Mouse (Mus musculus) stomach, postnatal 0 days (tissue): Measurements from ENCODE around the gene Tcea2. TPM values are rescaled to one million over a fixed set of nuclear protein-coding genes. Genes with fewer than 3 reads are reported as not detected.

Experiments
- ATAC-seq: fragments of 200-750 bp; cut with Nextera tagmentation; 2 replicates; pipeline ENCODE4 v1.8.0; 2017; ENCODE audit not compliant: low FRiP score, low TSS enrichment
- DNase-seq: peaks from one replicate; pipeline ENCODE4 v3.0.0-alpha.2; 2016; ENCODE audit warnings: low spot score
- H3K27ac ChIP-seq: fragments of 300-500 bp; sonication (generic); replicated peaks from 2 replicates; pipeline ENCODE4 v1.5.1; 2014; ENCODE audit warnings: mild to moderate bottlenecking, control low read depth
- H3K27me3 ChIP-seq: fragments of 300-500 bp; sonication (generic); 2 replicates; pipeline ENCODE4 v1.6.1; 2014; ENCODE audit warnings: low read length; ENCODE audit not compliant: control insufficient read depth, insufficient read depth
- H3K36me3 ChIP-seq: fragments of 300-500 bp; sonication (generic); 2 replicates; pipeline ENCODE4 v1.6.1; 2014; ENCODE audit warnings: low read length, mixed read lengths; ENCODE audit not compliant: control insufficient read depth, insufficient read depth
- H3K4me1 ChIP-seq: fragments of 300-500 bp; sonication (generic); replicated peaks from 2 replicates; pipeline ENCODE4 v1.6.1; 2014; ENCODE audit warnings: antibody characterized with exemption; ENCODE audit not compliant: control insufficient read depth, insufficient read depth
- H3K4me2 ChIP-seq: fragments of 300-500 bp; sonication (generic); replicated peaks from 2 replicates; pipeline ENCODE4 v1.6.1; 2014; ENCODE audit warnings: low read depth, mild to moderate bottlenecking, control low read depth, moderate library complexity
- H3K4me3 ChIP-seq: fragments of 300-500 bp; sonication (generic); 2 replicates; pipeline ENCODE4 v1.5.1; 2014; ENCODE audit warnings: low read depth, low read length, control low read depth
- H3K9ac ChIP-seq: fragments of 300-500 bp; sonication (generic); 2 replicates; pipeline ENCODE4 v1.6.1; 2014; ENCODE audit warnings: mild to moderate bottlenecking, low read length, control low read depth, mixed read lengths
- H3K9me3 ChIP-seq: fragments of 300-500 bp; sonication (generic); 2 replicates; pipeline ENCODE4 v1.6.1; 2016; ENCODE audit warnings: low read length; ENCODE audit not compliant: control insufficient read depth
- CTCF ChIP-seq: IDR thresholded peaks from 2 replicates; pipeline ENCODE4 v1.5.1; 2016; ENCODE audit warnings: antibody characterized with exemption, low read depth, mild to moderate bottlenecking, moderate library complexity
- EP300 ChIP-seq: optimal IDR thresholded peaks from 2 replicates; pipeline ENCODE3; 2016; ENCODE audit warnings: antibody characterized with exemption
- WGBS: fragments of 180-500 bp; shearing (Covaris S2); extraction: QIAGEN DNeasy Blood & Tissue Kit; methylation state at CpG from one replicate; pipeline ENCODE4 v1.1.7; 2014; 5-methylcytosine and 5-hydroxymethylcytosine counted together
- polyA plus RNA-seq: library from polyadenylated mRNA; unstranded; fragments of >200 nt; fragmentation: Nextera tagmentation; extraction: Ambion mirVana; gene quantifications from 2 replicates; pipeline ENCODE4 v1.2.1, GENCODE M21; 2015

Tcea2 gene
- polyA plus RNA-seq, 1 experiment from 2014 or later: 12.7 TPM

DNA sequence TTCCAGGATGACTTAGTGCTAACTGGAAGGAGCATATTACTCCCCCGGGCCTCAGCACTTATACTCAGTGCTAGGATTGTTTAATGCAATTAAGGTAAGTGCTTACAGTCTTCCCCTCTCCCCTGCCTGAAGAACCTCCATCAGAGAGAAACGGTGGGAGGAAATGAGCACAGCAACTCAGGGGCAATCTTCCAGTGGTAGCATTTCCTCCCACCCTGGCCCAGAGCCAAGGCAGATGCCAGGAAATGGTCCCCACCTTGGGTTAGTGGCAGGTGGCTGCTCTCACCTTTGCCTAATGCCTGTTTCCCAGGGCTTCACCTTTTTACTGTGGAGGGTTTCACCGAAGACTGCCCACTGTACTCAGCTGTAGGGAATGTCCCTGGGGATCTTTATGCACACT is 49.9 kb downstream of the Tcea2 start:
- Histone ChIP-seq H3K9ac (no peak overlapping the region), H3K4me1 (no peaks in the 10 kb centered on the region), H3K4me3 (no peak overlapping the region), H3K27me3 (no peaks in the 10 kb centered on the region), H3K36me3 (no peaks in the 10 kb centered on the region), H3K4me2 (no peak overlapping the region), H3K27ac (no peak overlapping the region), H3K9me3 (no peaks in the 10 kb centered on the region)
- DNase-seq: no peak
- ATAC-seq: no peak
- TF ChIP-seq EP300 (no peak), CTCF (no peak)
- 64% methylated on average over 3 of the region's 3 CpGs for WGBS

Other genes with a start within 250 kb of the Tcea2 start
- gene Zbtb46, start 220.9 kb upstream of the Tcea2 start, polyA plus RNA-seq: 2.4 TPM in 2 replicates
- gene Abhd16b, start 187.1 kb upstream of the Tcea2 start, polyA plus RNA-seq: 0.08 and 0.15 TPM in 2 replicates
- gene Tpd52l2, start 183.2 kb upstream of the Tcea2 start, polyA plus RNA-seq: 98.0 and 104 TPM in 2 replicates
- gene Dnajc5, start 159.8 kb upstream of the Tcea2 start, polyA plus RNA-seq: 50.2 and 52.7 TPM in 2 replicates
- gene Uckl1, start 95.4 kb upstream of the Tcea2 start, polyA plus RNA-seq: 37.1 and 39.7 TPM in 2 replicates
- gene Prpf6, start 88.4 kb upstream of the Tcea2 start, polyA plus RNA-seq: 28.3 and 28.4 TPM in 2 replicates
- 15.9 and 18.3 TPM in 2 replicates for gene Zfp512b, start 87.5 kb upstream of the Tcea2 start, polyA plus RNA-seq
- gene Samd10, start 81.1 kb upstream of the Tcea2 start, polyA plus RNA-seq: 22.9 and 26.8 TPM in 2 replicates
- gene Gm29797, start 23.3 kb upstream of the Tcea2 start, polyA plus RNA-seq: not detected in 2 replicates
- 14.0 and 14.1 TPM in 2 replicates for gene Sox18, start 8.7 kb upstream of the Tcea2 start, polyA plus RNA-seq
- 20.0 and 24.6 TPM in 2 replicates for gene Rgs19, start 13.7 kb downstream of the Tcea2 start, polyA plus RNA-seq
- gene Lkaaear1, start 18.1 kb downstream of the Tcea2 start, polyA plus RNA-seq: not detected in 2 replicates
- gene Oprl1, start 34.7 kb downstream of the Tcea2 start, polyA plus RNA-seq: 0.52 and 0.80 TPM in 2 replicates
- gene Myt1, start 83.0 kb downstream of the Tcea2 start, polyA plus RNA-seq: 0.29 and 0.40 TPM in 2 replicates
- gene Pcmtd2, start 157.5 kb downstream of the Tcea2 start, polyA plus RNA-seq: 16.4 and 18.6 TPM in 2 replicates
- gene Polr3k, start 184.0 kb downstream of the Tcea2 start, polyA plus RNA-seq: 50.9 and 52.5 TPM in 2 replicates